Mouse (Mus musculus) spleen, adult 12 weeks (tissue): ENCODE measurements around the gene Myo9b.

Source experiments
- DNase-seq: peaks from one replicate; pipeline ENCODE4 v3.0.0; 2022; ENCODE audit warnings: low spot score

The Myo9b gene

GRCm38 (mm10) chr8:71367529-71368176, 95.1 kb downstream of the Myo9b start:
- no peak for DNase-seq

- DNase-seq, result no peak
These were observed 95.9 kb downstream of the Myo9b start for GRCm38 (mm10) chr8:71368366-71368765.

GRCm38 (mm10) chr8:71369040-71369718, 96.7 kb downstream of the Myo9b start:
- no peak for DNase-seq

- no peak for DNase-seq
These were observed 98.3 kb downstream of the Myo9b start for GRCm38 (mm10) chr8:71370711-71371235.

GRCm38 (mm10) chr8:71371236-71371848, 98.8 kb downstream of the Myo9b start, which contains the start of gene Ocel1:
Gene Ocel1 (plus strand): TSS chr8:71371298.
- peak; percentile 96 for DNase-seq

- no peak for DNase-seq
These were observed 99.9 kb downstream of the Myo9b start for GRCm38 (mm10) chr8:71372427-71372826.

GRCm38 (mm10) chr8:71373000-71373399, 100.5 kb downstream of the Myo9b start:
- no peak for DNase-seq

- DNase-seq, result no peak
These were observed 102.2 kb downstream of the Myo9b start for GRCm38 (mm10) chr8:71374616-71375206.

- DNase-seq, result no peak
These were observed 103.3 kb downstream of the Myo9b start for GRCm38 (mm10) chr8:71375581-71376422.

- no peak for DNase-seq
These were observed 104.0 kb downstream of the Myo9b start for GRCm38 (mm10) chr8:71376423-71377030.

- no peak for DNase-seq
These were observed 106.5 kb downstream of the Myo9b start for GRCm38 (mm10) chr8:71379008-71379407.

- no peak for DNase-seq
These were observed 107.1 kb downstream of the Myo9b start for GRCm38 (mm10) chr8:71379512-71380075.

GRCm38 (mm10) chr8:71380178-71381171, 108.0 kb downstream of the Myo9b start:
- DNase-seq, result no peak

- DNase-seq, result no peak
These were observed 109.0 kb downstream of the Myo9b start, which contains the start of gene Nr2f6 for GRCm38 (mm10) chr8:71381421-71381970. Gene Nr2f6 (minus strand): TSS chr8:71381960.

- DNase-seq, result peak; percentile 48
These were observed 109.8 kb downstream of the Myo9b start for GRCm38 (mm10) chr8:71381971-71382961.

GRCm38 (mm10) chr8:71383396-71383795, 110.9 kb downstream of the Myo9b start:
- no peak for DNase-seq

GRCm38 (mm10) chr8:71383860-71384259, 111.3 kb downstream of the Myo9b start:
- no peak for DNase-seq
